Mouse (Mus musculus) liver, postnatal 0 days (tissue): ENCODE results near the gene Col6a5. TPM values are rescaled to one million over a fixed set of nuclear protein-coding genes. Genes with fewer than 3 reads are reported as not detected.

Experiments used
- ATAC-seq: fragments of 200-750 bp; cut with Nextera tagmentation; 2 replicates; pipeline ENCODE4 v1.8.0; 2017; ENCODE audit warnings: mild to moderate bottlenecking, moderate library complexity
- DNase-seq: peaks from one replicate; pipeline ENCODE4 v3.0.0-alpha.2; 2016
- H3K27ac ChIP-seq: fragments of 300-500 bp; sonication (generic); 2 replicates; pipeline ENCODE4 v1.5.1; 2014; ENCODE audit warnings: antibody characterized with exemption, moderate library complexity, mild to moderate bottlenecking, low read depth
- H3K27me3 ChIP-seq: fragments of 300-500 bp; sonication (generic); 2 replicates; pipeline ENCODE4 v1.6.1; 2014; ENCODE audit warnings: low read length, control low read depth, mixed read lengths; ENCODE audit not compliant: insufficient read depth
- H3K36me3 ChIP-seq: fragments of 300-500 bp; sonication (generic); replicated peaks from 2 replicates; pipeline ENCODE4 v1.6.1; 2014; ENCODE audit warnings: mild to moderate bottlenecking, control low read depth, low read length, moderate library complexity, mixed read lengths; ENCODE audit not compliant: insufficient read depth
- H3K4me1 ChIP-seq: fragments of 300-500 bp; sonication (generic); 2 replicates; pipeline ENCODE4 v1.6.1; 2014; ENCODE audit warnings: antibody characterized with exemption, mild to moderate bottlenecking, control low read depth; ENCODE audit not compliant: insufficient read depth
- H3K4me2 ChIP-seq: fragments of 300-500 bp; sonication (generic); 2 replicates; pipeline ENCODE4 v1.6.1; 2014; ENCODE audit warnings: low read depth, mild to moderate bottlenecking, low read length, moderate library complexity, mixed read lengths
- H3K4me3 ChIP-seq: fragments of 300-500 bp; sonication (generic); 2 replicates; pipeline ENCODE4 v1.5.1; 2014; ENCODE audit warnings: low read depth, low read length
- H3K9ac ChIP-seq: fragments of 300-500 bp; sonication (generic); replicated peaks from 2 replicates; pipeline ENCODE4 v1.6.1; 2014; ENCODE audit warnings: mild to moderate bottlenecking, moderate library complexity
- H3K9me3 ChIP-seq: fragments of 300-500 bp; sonication (generic); 2 replicates; pipeline ENCODE4 v1.6.1; 2016; ENCODE audit warnings: mild to moderate bottlenecking, control low read depth, low read length, mixed read lengths
- CTCF ChIP-seq: sonication (generic); IDR thresholded peaks from 2 replicates; pipeline ENCODE4 v1.5.1; 2016; ENCODE audit warnings: antibody characterized with exemption, low read depth
- EP300 ChIP-seq: IDR thresholded peaks from 2 replicates; pipeline ENCODE4 v1.6.1; 2016; ENCODE audit warnings: antibody characterized with exemption, low read depth, mild to moderate bottlenecking
- WGBS: fragments of 180-500 bp; shearing (Covaris S2); extraction: QIAGEN DNeasy Blood & Tissue Kit; methylation state at CpG from one replicate; pipeline ENCODE4 v1.1.7; 2014; ENCODE audit not compliant: insufficient replicate concordance; 5-methylcytosine and 5-hydroxymethylcytosine counted together
- polyA plus RNA-seq: library from polyadenylated mRNA; unstranded; fragments of >200 nt; fragmentation: Nextera tagmentation; extraction: Ambion mirVana; gene quantifications from 2 replicates; pipeline ENCODE4 v1.2.1, GENCODE M21; 2015

Gene Col6a5
- polyA plus RNA-seq, 1 experiment from 2014 or later: not detected

DNA sequence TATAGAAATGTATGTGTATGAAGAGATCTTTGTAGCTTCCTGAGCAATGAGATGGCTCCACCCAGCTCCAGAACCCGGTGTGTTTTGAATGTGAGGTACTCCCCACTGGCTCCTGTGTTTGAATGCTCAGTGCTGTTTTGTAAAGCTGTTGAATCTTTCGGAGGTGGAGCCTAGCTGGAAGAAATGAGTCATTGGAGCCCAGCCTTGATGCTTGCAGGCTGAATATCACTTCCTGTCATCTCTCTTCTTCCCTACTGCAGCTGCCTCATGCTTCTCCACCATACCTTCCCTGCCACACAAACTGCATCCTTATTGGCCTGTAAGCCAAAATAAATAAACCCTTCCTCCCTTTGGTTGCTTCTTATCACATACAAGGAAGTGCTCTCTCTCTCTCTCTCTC lies 72.9 kb downstream of the Col6a5 start:
- no peak overlapping the region for H3K4me2 ChIP-seq
- no peaks in the 10 kb centered on the region for H3K27me3 ChIP-seq
- no peak overlapping the region for H3K4me3 ChIP-seq
- no peak overlapping the region for H3K27ac ChIP-seq
- TF ChIP-seq CTCF: no peak
- no peak for TF ChIP-seq EP300
- DNase-seq (no peak), ATAC-seq (no peak)
- no peaks in the 10 kb centered on the region for H3K9me3 ChIP-seq
- H3K4me1 ChIP-seq: no peaks in the 10 kb centered on the region
- WGBS: 28% methylated on average over 2 of the region's 2 CpGs
- H3K9ac ChIP-seq: no peak overlapping the region
- no peaks in the 10 kb centered on the region for H3K36me3 ChIP-seq

- H3K9ac ChIP-seq: no peak overlapping the region
- 71% methylated on average over 17 of the region's 17 CpGs for WGBS
- H3K27ac ChIP-seq: no peak overlapping the region
- H3K4me3 ChIP-seq: no peak overlapping the region
- no peaks in the 10 kb centered on the region; the same call in 1 of the 2 replicates for H3K4me1 ChIP-seq
- H3K27me3 ChIP-seq: no peaks in the 10 kb centered on the region
- H3K9me3 ChIP-seq: no peaks in the 10 kb centered on the region
- TF ChIP-seq EP300 (no peak), CTCF (no peak)
- no peak for ATAC-seq
- H3K36me3 ChIP-seq: no peaks in the 10 kb centered on the region
- no peak for DNase-seq
- H3K4me2 ChIP-seq: no peak overlapping the region
Measured at GRCm38 (mm10) chr9:105884656-105885430, 75.6 kb downstream of the Col6a5 start.

GRCm38 (mm10) chr9:105880743-105881142 lies 79.7 kb downstream of the Col6a5 start:
- Histone ChIP-seq H3K36me3 (no peaks in the 10 kb centered on the region), H3K27me3 (no peaks in the 10 kb centered on the region), H3K4me2 (no peak overlapping the region), H3K27ac (no peak overlapping the region), H3K4me3 (no peak overlapping the region), H3K9me3 (no peaks in the 10 kb centered on the region), H3K4me1 (no peaks in the 10 kb centered on the region; the same call in 1 of the 2 replicates), H3K9ac (no peak overlapping the region)
- ATAC-seq (peak; percentile 81), DNase-seq (peak; percentile 65)
- 61% methylated on average over 4 of the region's 4 CpGs for WGBS
- TF ChIP-seq EP300: no peak
- no peak for TF ChIP-seq CTCF

GRCm38 (mm10) chr9:105878365-105879108 lies 81.9 kb downstream of the Col6a5 start:
- H3K27me3 ChIP-seq: no peaks in the 10 kb centered on the region
- no peaks in the 10 kb centered on the region; the same call in 1 of the 2 replicates for H3K4me1 ChIP-seq
- H3K4me3 ChIP-seq: no peak overlapping the region
- DNase-seq: peak; percentile 36
- no peak overlapping the region for H3K9ac ChIP-seq
- ATAC-seq: peak; percentile 75
- H3K27ac ChIP-seq: no peak overlapping the region
- TF ChIP-seq EP300 (no peak), CTCF (no peak)
- WGBS: 53% methylated on average over 11 of the region's 11 CpGs
- H3K9me3 ChIP-seq: no peaks in the 10 kb centered on the region
- no peak overlapping the region for H3K4me2 ChIP-seq
- H3K36me3 ChIP-seq: no peaks in the 10 kb centered on the region

GRCm38 (mm10) chr9:105876124-105876523 lies 84.3 kb downstream of the Col6a5 start:
- Histone ChIP-seq H3K36me3 (no peaks in the 10 kb centered on the region), H3K4me3 (no peak overlapping the region), H3K9ac (no peak overlapping the region), H3K27ac (no peak overlapping the region), H3K9me3 (no peaks in the 10 kb centered on the region), H3K27me3 (no peaks in the 10 kb centered on the region), H3K4me1 (no peaks in the 10 kb centered on the region; the same call in 1 of the 2 replicates), H3K4me2 (no peak overlapping the region)
- no peak for ATAC-seq
- 69% methylated on average over 4 of the region's 4 CpGs for WGBS
- TF ChIP-seq EP300: no peak
- no peak for TF ChIP-seq CTCF
- DNase-seq: no peak

- H3K4me2 ChIP-seq: no peak overlapping the region
- no peak overlapping the region for H3K4me3 ChIP-seq
- H3K4me1 ChIP-seq: no peaks in the 10 kb centered on the region
- ATAC-seq: no peak
- no peak overlapping the region for H3K9ac ChIP-seq
- H3K36me3 ChIP-seq: no peaks in the 10 kb centered on the region
- no peak for TF ChIP-seq EP300
- TF ChIP-seq CTCF: no peak
- H3K27me3 ChIP-seq: no peaks in the 10 kb centered on the region
- 69% methylated on average over 14 of the region's 14 CpGs for WGBS
- no peak for DNase-seq
- no peaks in the 10 kb centered on the region for H3K9me3 ChIP-seq
- no peak overlapping the region for H3K27ac ChIP-seq
Measured at GRCm38 (mm10) chr9:105871643-105872042, 88.8 kb downstream of the Col6a5 start.
